Mouse (Mus musculus) heart, embryonic 16.5 days (tissue): ENCODE results near the gene Tceanc2. TPM values are rescaled to one million over a fixed set of nuclear protein-coding genes. Genes with fewer than 3 reads are reported as not detected.

Source experiments
- ATAC-seq: fragments of 200-750 bp; cut with Nextera tagmentation; replicated peaks from 2 replicates; pipeline ENCODE4 v1.8.0; 2017; ENCODE audit warnings: moderate number of reproducible peaks; ENCODE audit not compliant: insufficient read depth, low FRiP score; ENCODE audit errors: extremely low read depth
- H3K27ac ChIP-seq: fragments of 300-500 bp; sonication (generic); 2 replicates; pipeline ENCODE4 v1.5.1; 2014; ENCODE audit warnings: mild to moderate bottlenecking, low read length, control low read depth, moderate library complexity
- H3K27me3 ChIP-seq: fragments of 300-500 bp; sonication (generic); 2 replicates; pipeline ENCODE4 v1.6.1; 2014; ENCODE audit warnings: low read length, mixed read lengths; ENCODE audit not compliant: control insufficient read depth, insufficient read depth
- H3K36me3 ChIP-seq: fragments of 300-500 bp; sonication (generic); 2 replicates; pipeline ENCODE4 v1.6.1; 2014; ENCODE audit not compliant: control insufficient read depth, insufficient read depth
- H3K4me1 ChIP-seq: fragments of 300-500 bp; sonication (generic); 2 replicates; pipeline ENCODE4 v1.6.1; 2014; ENCODE audit warnings: low read length, mixed read lengths; ENCODE audit not compliant: control insufficient read depth, insufficient read depth
- H3K4me2 ChIP-seq: fragments of 300-500 bp; sonication (generic); 2 replicates; pipeline ENCODE4 v1.6.1; 2014; ENCODE audit warnings: low read depth, mild to moderate bottlenecking, control low read depth, low read length
- H3K4me3 ChIP-seq: fragments of 300-500 bp; sonication (generic); 2 replicates; pipeline ENCODE4 v1.5.1; 2014; ENCODE audit warnings: mild to moderate bottlenecking, control low read depth, low read length
- H3K9ac ChIP-seq: fragments of 300-500 bp; sonication (generic); 2 replicates; pipeline ENCODE4 v1.6.1; 2014; ENCODE audit warnings: low read length, control low read depth
- H3K9me3 ChIP-seq: fragments of 300-500 bp; sonication (generic); replicated peaks from 2 replicates; pipeline ENCODE4 v1.6.1; 2016; ENCODE audit warnings: low read length; ENCODE audit not compliant: control insufficient read depth
- WGBS: fragments of 180-500 bp; shearing (Covaris S2); extraction: QIAGEN DNeasy Blood & Tissue Kit; methylation state at CpG from one replicate; pipeline ENCODE4 v1.1.7; 2014; 5-methylcytosine and 5-hydroxymethylcytosine counted together
- polyA plus RNA-seq: library from polyadenylated mRNA; unstranded; fragments of >200 nt; fragmentation: Nextera tagmentation; extraction: Ambion mirVana; gene quantifications from 2 replicates; pipeline ENCODE4 v1.2.1, GENCODE M21; 2015

The Tceanc2 gene
- polyA plus RNA-seq, 1 experiment from 2014 or later, result 13.5 TPM

- WGBS, result 64% methylated on average over 13 of the region's 13 CpGs
- Histone ChIP-seq H3K4me1 (0 out of 2 replicates have a peak, but pooled peaks cover 4% of the 10 kb centered on the region), H3K4me3 (no peak overlapping the region), H3K27me3 (no peaks in the 10 kb centered on the region), H3K27ac (no peak overlapping the region), H3K9me3 (no peaks in the 10 kb centered on the region), H3K4me2 (no peak overlapping the region), H3K36me3 (peaks cover 7% of the 10 kb centered on the region; the same call in 1 of the 2 replicates), H3K9ac (no peak overlapping the region)
- no peak for ATAC-seq
Observed at GRCm38 (mm10) chr4:107139836-107140631, 38.9 kb downstream of the Tceanc2 start.

DNA sequence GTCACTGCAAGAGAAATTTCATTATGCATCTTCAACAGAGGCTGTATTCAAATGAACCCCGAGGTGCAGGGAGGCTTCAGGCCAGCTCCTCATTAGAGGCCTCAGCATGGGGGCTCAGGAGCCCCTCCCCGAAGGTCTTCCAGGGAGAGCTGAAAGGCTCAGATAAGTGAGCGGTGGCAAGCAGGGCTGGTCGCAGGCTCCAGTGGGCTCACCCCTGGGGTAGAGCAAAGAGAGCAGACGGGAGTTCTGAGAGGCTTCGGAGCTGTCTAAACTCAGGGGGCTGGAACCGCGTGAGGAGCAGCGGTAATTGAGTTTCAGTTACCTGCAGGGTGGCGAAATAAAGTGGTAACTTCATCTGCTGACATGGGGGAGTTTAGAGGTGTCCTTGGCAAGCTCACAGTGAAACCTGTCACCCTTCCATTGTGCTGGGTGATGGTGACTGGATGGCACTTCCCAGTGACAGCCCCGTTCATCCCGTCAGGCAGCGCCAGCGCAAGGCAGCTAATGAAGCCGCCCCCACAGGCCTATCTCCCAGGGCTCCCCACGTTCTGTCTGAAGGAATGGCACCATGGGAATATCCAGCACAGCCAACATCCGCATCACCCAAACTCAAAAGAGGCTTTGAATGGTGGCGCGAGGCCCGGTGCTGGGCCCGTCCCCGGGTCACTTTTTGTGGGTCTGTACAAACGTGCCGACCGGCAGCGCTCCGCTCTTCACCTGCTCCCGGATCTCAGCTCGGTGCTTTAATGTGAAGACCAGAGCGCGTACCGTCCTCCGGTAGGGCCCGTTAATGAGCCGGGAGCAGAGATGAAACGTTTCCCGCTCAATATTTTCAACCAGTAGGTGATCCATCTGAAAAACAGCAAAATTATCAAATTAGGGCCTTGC is 39.7 kb downstream of the Tceanc2 start:
- Histone ChIP-seq H3K36me3 (peaks cover 5% of the 10 kb centered on the region; the same call in 1 of the 2 replicates), H3K4me3 (no peak overlapping the region), H3K4me2 (no peak overlapping the region), H3K4me1 (0 out of 2 replicates have a peak, but pooled peaks cover 4% of the 10 kb centered on the region), H3K9me3 (no peaks in the 10 kb centered on the region), H3K9ac (no peak overlapping the region), H3K27me3 (no peaks in the 10 kb centered on the region), H3K27ac (no peak overlapping the region)
- 58% methylated on average over 37 of the region's 37 CpGs for WGBS
- ATAC-seq, result no peak

DNA sequence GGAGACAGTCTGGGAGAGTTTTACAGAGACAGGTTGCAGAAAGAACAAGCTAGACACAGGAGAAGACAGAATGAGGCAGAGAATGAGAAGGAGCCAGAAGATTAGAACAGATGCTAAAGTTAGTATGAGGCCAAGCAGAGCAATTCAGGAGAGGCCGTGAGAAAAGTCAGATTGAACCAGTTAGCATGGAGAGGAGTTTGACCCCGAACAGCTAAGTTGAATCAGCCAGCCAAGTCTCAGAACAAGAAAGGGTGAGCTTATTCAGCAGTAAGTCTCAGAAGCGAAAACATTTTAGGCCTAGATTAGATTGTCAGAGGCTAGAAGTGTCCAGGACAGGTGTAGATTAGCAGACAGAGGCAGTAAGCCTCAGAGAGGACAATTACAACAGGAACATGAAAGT is 42.4 kb downstream of the Tceanc2 start:
- no peak overlapping the region for H3K9ac ChIP-seq
- no peak overlapping the region for H3K27ac ChIP-seq
- 0 out of 2 replicates have a peak, but pooled peaks have one; percentile 37 for ATAC-seq
- 33% methylated on average over 3 of the region's 3 CpGs for WGBS
- H3K4me1 ChIP-seq, result 0 out of 2 replicates have a peak, but pooled peaks cover 4% of the 10 kb centered on the region
- H3K27me3 ChIP-seq, result no peaks in the 10 kb centered on the region
- H3K36me3 ChIP-seq, result peaks cover 3% of the 10 kb centered on the region; the same call in 1 of the 2 replicates
- H3K4me2 ChIP-seq, result no peak overlapping the region
- H3K9me3 ChIP-seq, result no peaks in the 10 kb centered on the region
- H3K4me3 ChIP-seq, result no peak overlapping the region

- no peak overlapping the region for H3K27ac ChIP-seq
- 64% methylated on average over 5 of the region's 5 CpGs for WGBS
- H3K4me1 ChIP-seq, result 0 out of 2 replicates have a peak, but pooled peaks cover 4% of the 10 kb centered on the region
Observed at GRCm38 (mm10) chr4:107135663-107136062, 43.3 kb downstream of the Tceanc2 start.

GRCm38 (mm10) chr4:107134891-107135290 is 44.0 kb downstream of the Tceanc2 start:
- Histone ChIP-seq H3K4me1 (0 out of 2 replicates have a peak, but pooled peaks cover 4% of the 10 kb centered on the region), H3K4me2 (no peak overlapping the region), H3K9ac (no peak overlapping the region), H3K36me3 (peaks cover 3% of the 10 kb centered on the region; the same call in 1 of the 2 replicates), H3K4me3 (no peak overlapping the region), H3K9me3 (no peaks in the 10 kb centered on the region), H3K27ac (no peak overlapping the region), H3K27me3 (no peaks in the 10 kb centered on the region)
- no peak for ATAC-seq
- 75% methylated on average over 3 of the region's 3 CpGs for WGBS

More at GRCm38 (mm10) chr4:107135663-107136062, 43.3 kb downstream of the Tceanc2 start:
- Histone ChIP-seq H3K4me3 (no peak overlapping the region), H3K9ac (no peak overlapping the region), H3K4me2 (no peak overlapping the region), H3K36me3 (peaks cover 3% of the 10 kb centered on the region; the same call in 1 of the 2 replicates), H3K9me3 (no peaks in the 10 kb centered on the region), H3K27me3 (no peaks in the 10 kb centered on the region)
- ATAC-seq, result no peak

DNA sequence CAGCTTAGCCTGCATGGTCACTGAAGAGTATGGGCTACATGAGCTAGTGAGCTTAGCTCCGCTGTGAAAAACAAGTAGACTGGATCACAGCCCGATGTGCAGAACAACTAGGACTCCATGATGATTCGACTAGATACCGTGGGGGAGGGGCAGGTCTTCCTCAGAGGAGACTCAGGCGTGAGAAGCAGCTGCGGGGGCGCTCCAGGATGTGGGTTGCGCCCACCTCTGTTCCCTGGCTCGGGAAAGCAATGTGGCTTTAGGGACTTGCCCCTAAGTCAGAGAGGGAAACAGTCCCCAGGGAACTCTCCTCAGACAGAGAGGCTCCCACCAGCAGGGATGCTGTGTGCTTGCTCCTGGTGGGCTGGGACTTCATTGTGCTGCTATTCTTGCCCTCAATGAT is 48.4 kb downstream of the Tceanc2 start:
- no peak overlapping the region for H3K4me2 ChIP-seq
- no peaks in the 10 kb centered on the region for H3K36me3 ChIP-seq
- no peaks in the 10 kb centered on the region for H3K4me1 ChIP-seq
- H3K27me3 ChIP-seq, result 0 out of 2 replicates have a peak, but pooled peaks cover 2% of the 10 kb centered on the region
- no peak overlapping the region for H3K27ac ChIP-seq
- peak; percentile 45; the same call in 1 of the 2 replicates for ATAC-seq
- H3K4me3 ChIP-seq, result no peak overlapping the region
- H3K9ac ChIP-seq, result no peak overlapping the region
- WGBS, result 24% methylated on average over 9 of the region's 9 CpGs
- H3K9me3 ChIP-seq, result no peaks in the 10 kb centered on the region

DNA sequence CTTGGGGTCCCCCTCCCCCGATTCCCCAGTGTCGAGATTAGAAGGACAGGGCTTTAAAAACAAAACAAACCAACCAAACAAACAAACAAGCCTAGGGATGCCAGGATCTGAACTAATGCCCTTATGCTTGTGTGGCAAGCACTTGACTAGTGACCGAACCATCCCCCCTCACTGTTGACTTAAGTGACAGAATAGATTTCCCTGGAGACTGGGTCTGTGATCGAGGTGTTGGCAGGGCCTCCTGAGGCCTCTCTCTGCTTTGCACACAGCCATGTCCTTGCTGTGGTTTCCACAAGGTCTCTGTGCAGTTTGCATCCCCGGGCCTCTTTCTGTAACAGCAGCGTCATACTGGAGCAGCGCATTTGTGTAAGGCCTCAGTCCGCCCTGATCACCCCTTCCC is 49.5 kb downstream of the Tceanc2 start:
- 67% methylated on average over 8 of the region's 8 CpGs for WGBS
- no peak for ATAC-seq
- no peak overlapping the region for H3K4me2 ChIP-seq
- H3K36me3 ChIP-seq, result no peaks in the 10 kb centered on the region
- no peak overlapping the region for H3K9ac ChIP-seq
- no peaks in the 10 kb centered on the region for H3K9me3 ChIP-seq
- H3K27ac ChIP-seq, result no peak overlapping the region
- no peaks in the 10 kb centered on the region for H3K4me1 ChIP-seq
- H3K27me3 ChIP-seq, result 0 out of 2 replicates have a peak, but pooled peaks cover 2% of the 10 kb centered on the region
- no peak overlapping the region for H3K4me3 ChIP-seq

DNA sequence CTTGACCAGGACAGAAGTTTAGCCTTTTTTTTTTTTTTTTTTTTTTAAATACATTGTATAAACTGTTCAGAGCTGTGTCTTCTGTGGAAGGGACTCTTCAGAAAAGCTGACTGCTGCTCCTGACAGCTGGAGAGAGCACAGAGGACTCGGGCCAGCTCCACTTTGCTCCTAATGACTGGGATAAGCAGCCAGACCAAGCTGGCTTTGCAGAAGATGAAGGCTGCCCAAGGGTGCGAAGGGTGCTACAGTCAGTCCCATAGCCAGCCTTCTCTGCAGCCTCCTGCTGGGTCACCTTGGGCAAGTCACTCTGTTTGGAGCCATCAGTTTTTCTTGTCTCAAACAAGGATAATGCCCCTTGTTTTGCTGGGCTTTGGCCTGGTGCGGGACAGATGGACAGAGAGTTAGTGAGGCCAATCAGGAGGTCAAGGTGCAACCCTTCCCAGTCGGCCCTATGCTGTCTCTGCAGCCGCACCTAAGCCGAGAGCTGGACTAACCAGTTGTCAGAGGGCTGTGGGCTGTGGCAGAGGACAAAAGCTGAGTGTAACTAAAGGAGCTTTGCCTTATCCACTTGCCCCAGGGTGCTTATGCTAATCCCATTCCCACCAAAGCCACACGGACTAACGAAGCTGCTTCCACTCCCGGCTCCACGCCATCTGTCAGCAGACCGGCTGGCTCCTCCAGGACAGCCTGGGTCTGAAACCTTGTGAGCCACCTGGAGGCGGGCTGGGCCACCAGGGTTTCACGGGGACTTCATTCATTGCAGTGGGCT is 50.8 kb downstream of the Tceanc2 start:
- H3K4me2 ChIP-seq, result no peak overlapping the region
- no peaks in the 10 kb centered on the region for H3K9me3 ChIP-seq
- 64% methylated on average over 13 of the region's 13 CpGs for WGBS
- no peak overlapping the region for H3K27ac ChIP-seq
- 0 out of 2 replicates have a peak, but pooled peaks cover 2% of the 10 kb centered on the region for H3K27me3 ChIP-seq
- H3K4me3 ChIP-seq, result no peak overlapping the region
- no peaks in the 10 kb centered on the region for H3K4me1 ChIP-seq
- ATAC-seq, result no peak
- no peak overlapping the region for H3K9ac ChIP-seq
- no peaks in the 10 kb centered on the region for H3K36me3 ChIP-seq
